Mouse (Mus musculus) monocyte, adult 2 months (primary cell): Measurements from ENCODE around the gene Gga3.

Experiments
- DNase-seq, 2 experiments: peaks; one replicate each; pipeline ENCODE4 v3.0.0; 2022; ENCODE audit warnings: low spot score in 2 of 2, low read depth in 1 of 2

The Gga3 gene

DNA sequence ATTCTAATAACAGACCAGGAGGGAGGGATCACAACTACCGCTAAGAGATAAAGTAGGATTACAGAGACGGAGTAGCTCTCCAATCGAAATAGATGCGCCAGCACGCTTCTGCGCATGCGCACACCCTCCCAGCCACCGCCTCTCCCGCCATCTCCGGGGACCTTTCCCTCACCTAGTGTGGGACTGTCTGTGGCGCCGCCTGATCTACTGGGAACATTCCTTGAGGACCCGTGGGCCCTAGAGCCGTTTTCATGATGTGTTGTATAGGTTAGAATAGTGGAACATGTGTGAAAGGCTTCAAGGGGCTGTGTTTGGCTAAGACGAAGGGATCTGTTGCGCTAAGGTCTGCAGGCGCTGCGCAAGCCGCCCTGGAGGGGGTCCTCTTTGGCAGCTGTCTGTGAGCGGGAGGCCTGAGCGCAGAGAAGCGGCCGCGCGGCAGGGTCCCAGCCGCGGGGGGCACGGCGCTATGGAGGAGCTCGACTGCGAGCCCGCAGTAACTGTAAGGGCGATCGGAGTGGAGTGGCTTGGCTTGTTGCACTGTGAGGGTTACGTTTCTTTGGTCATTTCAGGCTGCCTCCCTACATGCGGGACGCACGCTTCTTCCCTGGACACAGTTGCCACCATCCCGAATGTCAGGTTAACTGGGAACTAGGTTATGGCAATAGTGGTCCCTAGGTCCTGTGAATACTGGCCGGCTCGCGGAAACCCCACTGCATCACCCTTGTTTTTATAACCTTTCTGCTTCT is 39.6 kb downstream of the Gga3 start, which contains the start of gene Nup85:
Nup85 (plus strand) TSS at position 371 of the 746 bp plus-strand sequence.
- peak; percentile 86 to 89 for DNase-seq

DNA sequence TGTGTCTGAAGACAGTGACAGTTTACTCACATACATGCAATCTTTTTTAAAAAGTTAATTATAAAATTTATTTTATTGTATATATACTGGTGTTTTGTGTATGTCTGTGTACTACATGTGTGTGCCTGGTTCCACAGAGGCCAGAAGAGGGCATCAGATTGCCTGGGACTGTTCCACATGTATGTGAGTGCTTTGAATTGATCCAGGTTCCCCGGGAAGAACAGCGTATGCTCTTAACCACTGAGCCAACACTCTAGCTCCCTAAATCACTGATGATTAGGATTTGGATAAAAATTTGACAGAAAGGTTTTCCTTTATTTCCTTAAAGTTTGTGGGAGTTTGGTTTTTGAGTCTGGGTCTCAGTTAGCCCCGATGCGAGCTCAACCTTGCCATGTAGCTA is 40.4 kb downstream of the Gga3 start:
- DNase-seq: no peak

DNA sequence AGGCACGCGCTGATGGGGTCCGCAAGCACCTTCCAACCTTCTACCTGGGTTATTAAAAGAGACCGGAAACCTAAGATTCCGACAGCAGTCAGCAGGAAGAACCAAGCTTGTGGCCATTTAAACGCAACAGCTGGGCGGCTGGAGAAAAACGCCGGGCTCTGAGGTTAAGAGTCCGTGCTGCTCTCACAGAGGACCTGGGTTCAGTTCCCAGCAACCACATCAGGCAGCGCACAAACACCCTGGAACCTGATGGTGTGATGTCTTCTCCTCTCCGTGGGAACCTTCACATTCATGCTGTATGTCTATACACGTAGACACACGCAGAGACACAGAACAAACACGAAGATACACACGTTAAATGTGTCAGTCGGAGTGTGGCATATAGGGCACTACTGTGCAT is 48.1 kb downstream of the Gga3 start:
- no peak for DNase-seq

DNA sequence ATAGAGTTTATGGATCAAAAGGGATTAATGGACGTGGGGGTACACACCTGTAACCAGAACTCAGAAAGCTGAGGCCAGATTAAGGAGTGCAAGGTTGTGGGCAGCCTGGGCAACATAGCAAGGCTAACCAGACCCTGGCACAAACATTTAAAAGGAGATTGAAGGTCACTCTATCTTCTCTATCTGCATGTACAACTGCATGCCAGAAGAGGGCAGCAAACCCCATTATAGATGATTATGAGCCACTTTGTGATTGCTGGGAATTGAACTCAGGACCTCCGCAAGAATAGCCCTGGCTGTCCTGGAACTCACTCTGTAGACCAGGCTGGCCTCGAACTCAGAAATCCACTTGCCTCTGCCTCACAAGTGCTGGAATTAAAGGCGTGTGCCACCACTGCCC is 51.1 kb downstream of the Gga3 start:
- no peak for DNase-seq

DNA sequence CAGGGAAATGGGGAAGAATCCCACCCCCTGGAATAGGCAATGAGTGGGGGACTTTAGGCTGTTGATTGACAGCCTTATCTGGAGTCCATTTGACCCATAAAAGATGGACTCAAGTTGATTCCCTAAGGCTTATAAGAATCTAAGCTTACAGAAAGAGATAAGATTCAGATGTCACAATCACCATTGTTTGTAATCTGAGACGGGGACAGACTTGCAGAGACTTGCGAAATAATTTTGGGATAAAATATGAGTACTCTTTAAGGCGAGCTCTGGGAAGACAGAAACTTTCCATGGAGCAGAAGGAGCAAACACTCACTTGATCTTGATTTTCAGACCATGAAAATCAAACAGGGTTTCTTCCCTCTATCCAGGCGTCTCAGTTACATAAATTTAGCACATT is 60.3 kb downstream of the Gga3 start:
- DNase-seq: no peak

DNA sequence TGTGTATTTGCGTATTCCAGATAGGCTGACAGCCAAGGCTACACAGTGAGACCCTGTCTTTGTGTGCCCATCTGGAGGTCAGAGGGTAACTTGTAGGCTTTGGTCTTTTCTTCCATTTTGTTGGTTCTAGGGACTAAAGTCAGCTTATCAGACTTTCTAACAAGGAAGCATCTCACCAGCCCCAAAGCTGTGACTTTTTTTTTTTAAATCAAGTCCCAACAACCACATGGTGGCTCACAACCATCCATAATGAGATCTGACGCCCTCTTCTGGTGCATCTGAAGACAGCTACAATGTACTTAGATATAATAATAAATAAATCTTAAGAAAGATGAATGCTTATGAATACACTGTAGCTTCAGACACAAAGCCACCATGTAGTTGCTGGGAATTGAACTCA is 65.8 kb downstream of the Gga3 start:
- no peak for DNase-seq

DNA sequence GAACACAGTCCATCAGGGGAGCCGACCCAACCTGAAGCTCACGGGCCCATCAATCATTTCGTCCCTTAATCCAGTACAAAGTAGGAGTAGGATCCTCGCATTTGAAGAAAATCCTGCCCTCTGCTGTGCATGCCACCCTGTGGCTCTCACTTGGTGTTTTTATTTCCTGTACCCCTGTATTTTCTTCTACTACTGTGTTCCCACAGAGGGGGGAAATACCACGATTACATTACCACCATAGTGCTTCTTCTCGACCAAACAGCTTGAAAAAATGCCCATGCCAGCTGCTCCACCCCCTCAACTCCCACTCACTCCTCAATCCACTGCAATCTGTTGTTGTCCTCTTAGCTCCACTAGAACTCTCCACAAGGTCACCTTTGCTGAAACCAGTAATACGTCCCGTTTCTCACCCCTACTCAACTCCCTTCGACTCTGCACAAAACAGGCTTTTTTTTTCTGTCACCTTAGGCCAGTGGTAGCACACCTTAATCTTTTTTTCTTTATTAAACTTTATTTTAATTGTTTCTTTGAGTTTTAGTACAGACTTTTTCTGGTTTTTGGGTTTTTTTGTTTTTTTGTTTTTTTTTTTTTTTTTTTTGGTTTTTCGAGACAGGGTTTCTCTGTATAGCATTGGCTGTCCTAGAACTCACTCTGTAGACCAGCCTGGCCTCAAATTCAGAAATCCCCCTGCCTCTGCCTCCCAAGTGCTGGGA is 66.8 kb downstream of the Gga3 start:
- no peak for DNase-seq

DNA sequence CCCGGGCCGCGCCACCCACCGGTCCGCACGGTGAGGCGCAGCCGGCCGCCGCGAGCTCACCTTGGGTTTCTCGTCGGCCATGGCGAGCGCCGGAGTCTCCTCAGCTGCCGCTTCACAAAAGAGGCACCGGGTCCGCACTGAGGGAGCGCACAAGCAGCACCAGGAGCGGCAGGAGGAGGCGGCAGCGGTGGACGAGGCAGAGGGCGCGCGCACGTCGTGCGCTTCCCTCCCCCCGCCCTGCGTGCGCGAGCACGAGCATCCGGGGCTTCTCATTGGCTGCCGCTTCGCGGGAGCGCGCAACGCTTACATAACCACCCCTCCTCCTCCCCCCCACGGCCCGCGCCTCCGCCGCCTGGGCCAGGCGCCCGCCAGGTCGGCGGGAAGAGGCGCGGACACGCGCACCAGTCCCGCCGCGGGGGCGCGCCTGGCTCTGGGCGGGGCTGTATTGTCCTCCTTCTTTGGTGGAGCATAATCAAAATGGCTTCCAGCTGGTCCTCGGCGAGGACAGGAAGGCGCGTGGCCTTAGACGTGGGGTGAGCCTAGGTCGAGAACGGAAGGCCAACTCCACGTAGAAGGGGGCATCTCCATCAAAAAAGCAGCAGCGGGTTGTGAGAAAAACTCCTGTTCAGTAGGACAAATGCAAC is 67.7 kb downstream of the Gga3 start, which contains the start of gene Sumo2:
Sumo2 (minus strand) TSS at position 239 of the 644 bp plus-strand sequence.
- peak; percentile 94 to 97 for DNase-seq

DNA sequence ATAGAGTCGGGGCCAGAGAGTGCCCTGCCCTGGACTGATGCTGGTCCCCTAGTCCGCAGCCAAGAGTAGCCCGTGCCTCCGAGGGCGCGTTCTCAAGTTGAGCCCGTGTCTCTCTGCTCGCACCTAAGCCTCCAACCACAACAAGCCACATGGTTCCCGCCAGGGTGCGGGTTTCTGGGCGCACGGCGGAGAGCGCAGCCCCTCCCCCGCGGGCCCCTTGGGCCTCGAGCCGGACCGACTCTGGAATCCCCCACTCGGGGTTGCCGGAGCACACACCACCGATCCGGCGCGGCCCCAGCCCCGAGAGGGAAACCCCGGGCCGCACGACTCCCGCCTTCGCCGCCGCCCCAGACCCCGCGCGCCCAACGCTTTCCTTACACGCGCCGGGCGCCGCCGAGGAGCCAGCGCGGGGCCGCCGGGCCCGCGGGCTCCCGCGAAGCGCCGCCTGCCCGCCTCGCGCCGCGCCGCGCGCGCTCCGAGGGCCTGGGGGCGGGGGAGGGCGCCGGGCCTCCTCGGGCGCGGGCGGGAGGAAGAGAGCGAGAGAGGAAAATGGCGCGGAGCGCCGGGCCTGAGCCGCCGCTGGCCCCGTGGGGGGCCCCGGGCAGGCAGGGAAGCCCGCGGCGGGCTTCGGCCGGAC is 68.3 kb downstream of the Gga3 start:
- peak in 1 of 2 experiments; percentile 46 for DNase-seq

DNA sequence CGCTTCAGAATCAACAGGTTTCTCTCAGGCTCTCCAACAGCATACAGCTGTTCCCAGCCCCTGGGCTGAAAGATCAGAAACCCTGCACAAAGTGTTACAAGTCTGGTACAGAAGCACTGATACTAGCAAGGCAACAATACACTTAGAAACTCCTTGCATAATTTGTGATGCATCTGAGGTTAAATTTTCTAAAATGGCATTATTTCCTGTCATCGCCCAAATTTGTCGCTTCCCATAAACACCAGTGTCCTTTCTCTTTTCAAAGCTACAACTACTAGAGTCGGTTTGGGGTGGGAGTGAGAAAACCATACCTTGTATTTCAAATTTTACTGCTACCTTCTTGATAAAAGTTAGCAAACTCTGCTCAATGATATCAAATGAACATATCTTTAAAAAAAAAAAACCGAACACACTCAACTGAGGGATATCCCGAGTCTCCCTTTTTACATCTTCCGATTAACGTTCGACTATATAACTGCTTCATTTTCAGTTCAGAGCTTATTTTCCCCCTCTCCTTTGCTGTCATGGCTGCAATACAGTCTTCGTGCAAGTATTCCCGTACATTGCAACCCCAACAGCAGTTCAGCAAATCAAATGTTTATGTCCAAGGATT is 69.0 kb downstream of the Gga3 start:
- no peak for DNase-seq
